ENCODE assay signal across 8 mouse cellular contexts in the genomic region with DNA sequence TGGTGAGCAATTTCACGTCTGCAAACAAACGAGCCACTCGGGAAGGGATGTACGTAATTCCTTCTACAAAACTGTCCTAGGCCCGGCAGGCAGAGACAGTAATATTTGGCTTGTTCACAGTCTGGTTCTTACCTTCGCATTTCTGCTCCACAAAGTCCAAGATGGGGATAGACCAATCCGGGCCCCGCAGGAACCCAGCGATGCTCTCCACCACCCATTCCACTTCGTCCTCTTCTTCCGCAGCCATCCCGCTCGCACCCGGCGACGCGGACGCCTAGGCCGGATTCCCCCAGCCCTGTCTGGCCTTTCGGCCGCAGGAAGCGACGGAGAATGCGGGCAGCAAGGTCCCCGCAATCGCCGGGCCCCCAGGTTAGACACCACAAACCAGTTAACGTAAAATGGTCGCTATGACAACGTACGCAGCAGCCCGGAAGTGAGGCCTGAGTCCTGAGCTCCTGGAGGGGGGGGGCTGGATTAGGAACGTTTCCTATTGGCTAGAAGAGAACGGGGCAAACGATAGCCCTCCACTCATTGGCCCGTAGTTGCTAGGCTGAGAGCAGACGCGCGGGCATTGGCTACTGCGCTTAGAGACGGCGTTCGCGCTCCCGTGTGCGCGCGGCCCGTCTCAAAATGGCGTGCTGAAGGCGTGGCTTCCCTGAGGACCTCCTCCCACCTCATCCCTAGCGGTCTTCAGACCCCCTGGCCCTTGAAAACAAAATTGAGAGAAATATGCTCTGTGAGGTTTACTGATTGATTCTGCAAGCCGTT. TPM values are rescaled to one million over a fixed set of nuclear protein-coding genes. Genes with fewer than 3 reads are reported as not detected.
A peak's percentile ranks its signal among the peaks of the same experiment; 100 is the strongest.
DNase-seq lines count a peak whose midpoint lies in the region; ATAC-seq and TF ChIP-seq lines count a peak whose summit lies in the region.

A gene (minus strand): TSS at position 527 of the 768 bp plus-strand sequence.

- no peaks in the 10 kb centered on the region for H3K9me3 ChIP-seq in embryonic facial prominence, embryonic 15.5 days (replicated peaks)
- no peaks in the 10 kb centered on the region for H3K9me3 ChIP-seq in limb, embryonic 14.5 days (ENCODE audit: control insufficient read depth, low read length)
- no peaks in the 10 kb centered on the region for H3K9me3 ChIP-seq in midbrain, postnatal 0 days (ENCODE audit: low read length)

- no peaks in the 10 kb centered on the region for H3K27me3 ChIP-seq in embryonic facial prominence, embryonic 15.5 days
- H3K27me3 ChIP-seq in limb, embryonic 14.5 days (ENCODE audit: control insufficient read depth, insufficient read depth, low read length): no peaks in the 10 kb centered on the region
- no peaks in the 10 kb centered on the region for H3K27me3 ChIP-seq in midbrain, postnatal 0 days (ENCODE audit: insufficient read depth, low read length)

- H3K36me3 ChIP-seq in embryonic facial prominence, embryonic 15.5 days: peaks cover 8% of the 10 kb centered on the region
- peaks cover 10% of the 10 kb centered on the region for H3K36me3 ChIP-seq in limb, embryonic 14.5 days (ENCODE audit: control insufficient read depth, insufficient read depth, low read length)
- peaks cover 8% of the 10 kb centered on the region; the same call in 1 of the 2 replicates for H3K36me3 ChIP-seq in midbrain, postnatal 0 days (ENCODE audit: insufficient read depth, low read length)

- peak; percentile 100 for ATAC-seq in embryonic facial prominence, embryonic 15.5 days (ENCODE audit: insufficient number of reproducible peaks, low FRiP score, low TSS enrichment, low read depth)
- ATAC-seq in limb, embryonic 14.5 days (ENCODE audit: low FRiP score, low read depth): peak; percentile 100
- ATAC-seq in midbrain, postnatal 0 days (ENCODE audit: low FRiP score): peak; percentile 100

- WGBS in bone marrow, adult 2 months: under 1% methylated on average over 53 of the region's 53 CpGs
- WGBS in embryonic facial prominence, embryonic 15.5 days: under 1% methylated on average over 53 of the region's 53 CpGs
- WGBS in limb, embryonic 14.5 days: under 1% methylated on average over 53 of the region's 53 CpGs
- under 1% methylated on average over 53 of the region's 53 CpGs for WGBS in midbrain, postnatal 0 days

- TF ChIP-seq POLR2A in bone marrow, adult 2 months (IDR thresholded peaks at IDR 0.05; ENCODE audit: borderline replicate concordance, control insufficient read depth, low read depth, low read length): no peak; the same call in 1 of the 2 replicates
- TF ChIP-seq POLR2A in limb, embryonic 14.5 days (IDR thresholded peaks at IDR 0.05; ENCODE audit: borderline replicate concordance, extremely low read depth, insufficient read depth, insufficient read length): no peak

- H3K27ac ChIP-seq in bone marrow, adult 2 months (ENCODE audit: control insufficient read depth, insufficient read depth, low read depth, low read length, poor library complexity): peak within 1 kb of the TSS; percentile 37
- peak within 1 kb of the TSS; percentile 58 for H3K27ac ChIP-seq in embryonic facial prominence, embryonic 15.5 days (replicated peaks)
- H3K27ac ChIP-seq in limb, embryonic 14.5 days (replicated peaks; ENCODE audit: low read depth, low read length): peak within 1 kb of the TSS; percentile 61; the same call in 1 of the 2 replicates
- H3K27ac ChIP-seq in midbrain, postnatal 0 days (ENCODE audit: low read depth, low read length): peak within 1 kb of the TSS; percentile 86

- peak within 1 kb of the TSS; percentile 62 for H3K9ac ChIP-seq in embryonic facial prominence, embryonic 15.5 days
- H3K9ac ChIP-seq in limb, embryonic 14.5 days (ENCODE audit: low read depth, low read length, severe bottlenecking): peak within 1 kb of the TSS; percentile 66
- H3K9ac ChIP-seq in midbrain, postnatal 0 days (replicated peaks; ENCODE audit: low read length, poor library complexity, severe bottlenecking): peak within 1 kb of the TSS; percentile 79

- TF ChIP-seq CTCF in bone marrow, adult 2 months (IDR thresholded peaks at IDR 0.05; ENCODE audit: control insufficient read depth, insufficient read depth, low read length): no peak
- TF ChIP-seq CTCF in midbrain, postnatal 0 days (IDR thresholded peaks at IDR 0.05): no peak

- peak within 1 kb of the TSS; percentile 76 for H3K4me3 ChIP-seq in bone marrow, adult 2 months (replicated peaks; ENCODE audit: control insufficient read depth, low read depth, low read length)
- H3K4me3 ChIP-seq in embryonic facial prominence, embryonic 15.5 days (replicated peaks): peak within 1 kb of the TSS; percentile 80
- peak within 1 kb of the TSS; percentile 60 for H3K4me3 ChIP-seq in limb, embryonic 14.5 days (replicated peaks; ENCODE audit: low read length)
- peak within 1 kb of the TSS; percentile 81 for H3K4me3 ChIP-seq in midbrain, postnatal 0 days (ENCODE audit: low read depth, low read length)

- peak; percentile 98 for DNase-seq in 416B (ENCODE audit: low read depth)
- peak; percentile 91 for DNase-seq in heart, adult 8-10 months (ENCODE audit: low spot score)
- peak; percentile 96 for DNase-seq in kidney, adult 9 months
- peak; percentile 99 for DNase-seq in limb, embryonic 14.5 days (ENCODE audit: low spot score)
- DNase-seq in midbrain, postnatal 0 days (ENCODE audit: low spot score): peak; percentile 99
- peak; percentile 68 to 78 for DNase-seq in spleen, postnatal 14 days (ENCODE audit: low spot score in 2 of 2)

- H3K4me2 ChIP-seq in embryonic facial prominence, embryonic 15.5 days (replicated peaks): peak within 1 kb of the TSS; percentile 77
- H3K4me2 ChIP-seq in limb, embryonic 14.5 days (replicated peaks; ENCODE audit: low read depth, low read length, severe bottlenecking): peak within 1 kb of the TSS; percentile 70
- H3K4me2 ChIP-seq in midbrain, postnatal 0 days (ENCODE audit: low read depth, low read length, poor library complexity, severe bottlenecking): peak within 1 kb of the TSS; percentile 58

- H3K4me1 ChIP-seq in bone marrow, adult 2 months (ENCODE audit: control insufficient read depth, insufficient read depth, low read length): no peaks in the 10 kb centered on the region
- peaks cover 13% of the 10 kb centered on the region for H3K4me1 ChIP-seq in embryonic facial prominence, embryonic 15.5 days
- H3K4me1 ChIP-seq in limb, embryonic 14.5 days (ENCODE audit: control insufficient read depth, insufficient read depth, low read length): peaks cover 12% of the 10 kb centered on the region
- H3K4me1 ChIP-seq in midbrain, postnatal 0 days (ENCODE audit: insufficient read depth, low read length): peaks cover 12% of the 10 kb centered on the region

RNA-seq across cellular contexts. Expression of the gene that starts here (rescaled TPM):
- polyA plus RNA-seq in bone marrow, adult 2 months (2011; ENCODE audit: insufficient read depth, insufficient read length, low replicate concordance, missing spikeins): 8.2 and 12.1 TPM in 2 replicates
- polyA plus RNA-seq in embryonic facial prominence, embryonic 15.5 days (2015; fragmentation: Nextera tagmentation; extraction: Ambion mirVana): 62.1 and 76.8 TPM in 2 replicates
- total RNA-seq in heart, adult 8-10 months (2022): 10 to 100 TPM; 15.5 to 21.7 (median 18.5) TPM
- polyA plus RNA-seq in limb, embryonic 14.5 days (2012; rRNA removed): 12.1 and 23.0 TPM in 2 replicates
- polyA plus RNA-seq in limb, embryonic 14.5 days (2014; fragmentation: Nextera tagmentation; extraction: Ambion mirVana): 43.4 and 46.9 TPM in 2 replicates
- total RNA-seq in midbrain, postnatal 0 days (2014; rRNA removed): 38.2 and 75.3 TPM in 2 replicates
- polyA plus RNA-seq in midbrain, postnatal 0 days (2015; fragmentation: Nextera tagmentation; extraction: Ambion mirVana): 145 and 157 TPM in 2 replicates

Comparison
In these comparisons a context has a peak if more than half of its experiments do, and no peak if none do; other contexts are left out.
1. Peak in every context shown above with its lines: DNase-seq, ATAC-seq, H3K4me3 ChIP-seq and H3K27ac ChIP-seq.